Mouse (Mus musculus): Measurements from ENCODE around the gene Atf6b. TPM values are rescaled to one million over a fixed set of nuclear protein-coding genes. Genes with fewer than 3 reads are reported as not detected.

The Atf6b gene
- total and polyA plus RNA-seq, 3 experiments = 45.3 to 101 TPM; not detected in 1

DNA sequence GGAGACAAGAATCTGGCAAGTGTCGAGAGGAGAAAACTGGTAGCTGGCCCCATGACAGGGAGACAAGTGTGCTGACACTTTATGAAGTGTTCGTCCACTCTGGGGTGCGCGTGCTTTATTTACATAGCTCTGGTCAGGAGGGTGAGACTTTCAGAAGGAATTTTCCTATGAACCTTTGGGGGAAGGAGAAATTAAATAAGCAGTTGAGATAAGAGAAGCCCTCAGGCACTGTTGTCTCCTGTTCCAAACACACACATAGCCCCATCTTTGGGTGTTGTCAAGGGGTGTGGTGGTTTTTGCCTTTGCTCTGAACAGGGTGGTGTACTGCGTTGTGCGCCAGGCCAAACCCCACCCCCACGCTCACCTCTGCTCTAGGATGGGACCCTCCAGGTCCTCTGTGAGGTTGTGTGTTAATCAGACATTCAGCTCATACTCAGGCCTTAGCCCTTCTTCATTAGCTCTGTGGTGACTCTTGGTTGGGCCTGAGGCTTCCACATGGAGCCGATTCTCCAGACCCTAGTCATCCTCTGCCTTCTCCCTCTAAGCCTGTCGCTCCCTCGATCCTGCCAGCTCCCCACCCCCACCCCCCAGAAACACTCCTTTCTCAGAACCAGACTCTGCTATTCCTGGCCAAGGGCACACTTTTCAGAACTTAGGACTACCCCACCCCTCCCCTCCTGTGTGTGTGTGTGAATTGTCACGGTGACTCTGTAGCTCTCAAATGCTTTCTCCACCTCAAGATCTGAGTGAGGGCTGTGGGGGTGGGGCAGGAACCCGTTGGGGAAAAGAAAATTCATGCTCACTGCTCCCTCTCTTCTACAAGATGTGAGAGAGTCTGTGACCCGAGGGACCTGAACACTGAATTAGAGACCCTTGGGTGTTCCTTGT lies 28.5 kb downstream of the Atf6b start:
- H3K36me3 ChIP-seq (ENCODE audit: control insufficient read depth in 1 of 2, insufficient read depth in 2 of 2, low read length in 2 of 2) = no peaks in the 10 kb centered on the region
- no peaks in the 10 kb centered on the region for H3K79me2 ChIP-seq (ENCODE audit: control insufficient read depth, insufficient read depth, low read length, poor library complexity)
- H3K9ac ChIP-seq (ENCODE audit: control insufficient read depth, low read depth, low read length, poor library complexity, severe bottlenecking) = no peak overlapping the region
- DNase-seq (ENCODE audit: low read depth, low spot score) = no peak
- H3K9me3 ChIP-seq (replicated peaks; ENCODE audit: insufficient read depth, low read length) = no peaks in the 10 kb centered on the region
- H3K4me1 ChIP-seq (ENCODE audit: control insufficient read depth in 1 of 2, insufficient read depth in 2 of 2, low read length in 2 of 2) = no peaks in the 10 kb centered on the region
- TF ChIP-seq TBP (IDR thresholded peaks at IDR 0.05; ENCODE audit: low read depth, low read length) (no peak), TAL1 (IDR thresholded peaks at IDR 0.05; ENCODE audit: low read length) (no peak), KAT2A (conservative IDR thresholded peaks at IDR 0.05; ENCODE audit: low read depth, low read length) (no peak), POLR2A (IDR thresholded peaks at IDR 0.05; ENCODE audit: control insufficient read depth in 1 of 2, insufficient read depth in 1 of 2, low read depth in 1 of 2, low read length in 2 of 2, poor library complexity in 1 of 2) (no peak), MEF2A (IDR thresholded peaks at IDR 0.05; ENCODE audit: extremely low read depth, insufficient replicate concordance, low read depth, low read length, poor library complexity, severe bottlenecking) (no peak), MXI1 (IDR thresholded peaks at IDR 0.05; ENCODE audit: low read depth, low read length) (no peak), RAD21 (IDR thresholded peaks at IDR 0.05; ENCODE audit: low read depth, low read length) (no peak), GATA1 (IDR thresholded peaks at IDR 0.05; ENCODE audit: low read depth, low read length) (no peak), NRF1 (IDR thresholded peaks at IDR 0.05; ENCODE audit: insufficient read depth, low read depth, low read length, poor library complexity, severe bottlenecking) (no peak), HCFC1 (IDR thresholded peaks at IDR 0.05; ENCODE audit: low read depth, low read length) (no peak), MYC (IDR thresholded peaks at IDR 0.05; ENCODE audit: low read depth, low read length) (no peak), ZC3H11A (IDR thresholded peaks at IDR 0.05; ENCODE audit: low read depth, low read length) (no peak), RCOR1 (IDR thresholded peaks at IDR 0.05; ENCODE audit: low read depth, low read length) (no peak), CTCF (IDR thresholded peaks at IDR 0.05 in 2 of 3, conservative IDR thresholded peaks at IDR 0.05 in 1 of 3; ENCODE audit: control insufficient read depth in 1 of 3, insufficient read depth in 1 of 3, low read depth in 2 of 3, low read length in 3 of 3, poor library complexity in 1 of 3, severe bottlenecking in 1 of 3) (no peak), UBTF (IDR thresholded peaks at IDR 0.05; ENCODE audit: borderline replicate concordance, insufficient read depth, low read depth, low read length) (no peak), JUND (IDR thresholded peaks at IDR 0.05; ENCODE audit: low read depth, low read length) (no peak), BHLHE40 (IDR thresholded peaks at IDR 0.05; ENCODE audit: borderline replicate concordance, low read depth, low read length) (no peak), NELFE (IDR thresholded peaks at IDR 0.05; ENCODE audit: low read depth, low read length) (no peak)
- no peaks in the 10 kb centered on the region for H3K27me3 ChIP-seq (ENCODE audit: control insufficient read depth in 1 of 2, insufficient read depth in 2 of 2, low read length in 2 of 2)
- H3K4me3 ChIP-seq (ENCODE audit: control insufficient read depth in 1 of 2, insufficient read depth in 1 of 2, low read depth in 2 of 2, low read length in 2 of 2) = no peak overlapping the region
- H3K27ac ChIP-seq (ENCODE audit: control insufficient read depth, low read depth, low read length) = no peak overlapping the region

DNA sequence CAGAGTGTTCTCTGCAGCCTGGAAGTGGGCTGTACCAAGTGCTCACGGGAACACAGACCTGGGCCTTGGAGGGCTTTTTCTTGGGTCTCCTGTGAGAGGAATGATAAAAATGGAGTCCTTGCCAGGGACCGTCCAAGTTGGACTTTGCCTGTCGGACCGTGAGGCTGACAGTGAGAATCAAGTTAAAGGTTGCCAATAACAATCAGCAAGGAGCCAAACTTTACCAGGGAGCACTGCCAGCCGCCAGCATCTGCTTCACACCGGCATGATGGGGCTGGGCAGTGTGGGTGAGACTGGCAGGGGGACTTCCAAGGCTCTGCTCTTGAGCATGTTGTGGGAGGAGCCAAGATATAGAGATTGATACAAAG lies 29.1 kb downstream of the Atf6b start:
- Histone ChIP-seq H3K79me2 (ENCODE audit: control insufficient read depth, insufficient read depth, low read length, poor library complexity) (no peaks in the 10 kb centered on the region), H3K9ac (ENCODE audit: control insufficient read depth, low read depth, low read length, poor library complexity, severe bottlenecking) (no peak overlapping the region), H3K4me1 (ENCODE audit: control insufficient read depth in 1 of 2, insufficient read depth in 2 of 2, low read length in 2 of 2) (no peaks in the 10 kb centered on the region), H3K27me3 (ENCODE audit: control insufficient read depth in 1 of 2, insufficient read depth in 2 of 2, low read length in 2 of 2) (no peaks in the 10 kb centered on the region), H3K27ac (ENCODE audit: control insufficient read depth, low read depth, low read length) (no peak overlapping the region), H3K9me3 (replicated peaks; ENCODE audit: insufficient read depth, low read length) (no peaks in the 10 kb centered on the region), H3K4me3 (ENCODE audit: control insufficient read depth in 1 of 2, insufficient read depth in 1 of 2, low read depth in 2 of 2, low read length in 2 of 2) (no peak overlapping the region), H3K36me3 (ENCODE audit: control insufficient read depth in 1 of 2, insufficient read depth in 2 of 2, low read length in 2 of 2) (no peaks in the 10 kb centered on the region)
- no peak for TF ChIP-seq USF1 (IDR thresholded peaks at IDR 0.05; ENCODE audit: low read depth, low read length)
- TF ChIP-seq CHD1 (IDR thresholded peaks at IDR 0.05; ENCODE audit: low read depth, low read length) = no peak
- TF ChIP-seq JUND (IDR thresholded peaks at IDR 0.05; ENCODE audit: low read depth, low read length) = no peak
- TF ChIP-seq CHD2 (IDR thresholded peaks at IDR 0.05; ENCODE audit: low read length) = no peak
- TF ChIP-seq MAX (IDR thresholded peaks at IDR 0.05; ENCODE audit: low read length) = no peak
- no peak for TF ChIP-seq SMC3 (IDR thresholded peaks at IDR 0.05; ENCODE audit: low read depth, low read length)
- no peak for TF ChIP-seq POLR2AphosphoS5 (IDR thresholded peaks at IDR 0.05; ENCODE audit: borderline replicate concordance, low read depth, low read length)
- no peak for TF ChIP-seq GATA1 (IDR thresholded peaks at IDR 0.05; ENCODE audit: low read depth, low read length)
- no peak for TF ChIP-seq USF2 (IDR thresholded peaks at IDR 0.05; ENCODE audit: borderline replicate concordance in 1 of 2, insufficient read depth in 1 of 2, low read depth in 1 of 2, low read length in 2 of 2)
- TF ChIP-seq NELFE (IDR thresholded peaks at IDR 0.05; ENCODE audit: low read depth, low read length) = no peak
- no peak for TF ChIP-seq GABPA (IDR thresholded peaks at IDR 0.05; ENCODE audit: low read depth, low read length)
- DNase-seq (ENCODE audit: low read depth, low spot score) = no peak

Measured in MEL (cell line).